Mouse (Mus musculus) naive thymus-derived CD4-positive, alpha-beta T cell, adult 2 months (primary cell): ENCODE data around the gene Klf11.
"Not testable (repeated sequence)": the region's sequence is repeated elsewhere in the genome, so short reads cannot be mapped to it uniquely, and the experiment has no call there.

Experiments
- DNase-seq: peaks from one replicate; pipeline ENCODE4 v3.0.0-alpha.2; 2011; ENCODE audit warnings: low read depth

The Klf11 gene

GRCm38 (mm10) chr12:24651063-24651557, at the start of gene Klf11:
Gene Klf11, plus strand, starts transcription at chr12:24651274.
- DNase-seq = peak; percentile 97

GRCm38 (mm10) chr12:24603266-24603665, 47.8 kb upstream of the Klf11 start:
- DNase-seq = peak; percentile 63

- no peak for DNase-seq
Measured at GRCm38 (mm10) chr12:24606166-24606565, 44.9 kb upstream of the Klf11 start.

GRCm38 (mm10) chr12:24612591-24612990, 38.5 kb upstream of the Klf11 start:
- no peak for DNase-seq

GRCm38 (mm10) chr12:24614452-24615075, 36.5 kb upstream of the Klf11 start:
- no peak for DNase-seq

GRCm38 (mm10) chr12:24615140-24615539, 35.9 kb upstream of the Klf11 start:
- no peak for DNase-seq

- DNase-seq = no peak
Measured at GRCm38 (mm10) chr12:24619436-24619835, 31.6 kb upstream of the Klf11 start.

- DNase-seq = no peak
Measured at GRCm38 (mm10) chr12:24623486-24624251, 27.4 kb upstream of the Klf11 start.

GRCm38 (mm10) chr12:24626401-24626800, 24.7 kb upstream of the Klf11 start:
- DNase-seq = no peak

GRCm38 (mm10) chr12:24627215-24627614, 23.9 kb upstream of the Klf11 start:
- no peak for DNase-seq

GRCm38 (mm10) chr12:24630220-24630619, 20.9 kb upstream of the Klf11 start:
- peak; percentile 47 for DNase-seq

GRCm38 (mm10) chr12:24632404-24632803, 18.7 kb upstream of the Klf11 start:
- DNase-seq = no peak

GRCm38 (mm10) chr12:24633753-24634191, 17.3 kb upstream of the Klf11 start:
- no peak for DNase-seq

- no peak for DNase-seq
Measured at GRCm38 (mm10) chr12:24634212-24634611, 16.9 kb upstream of the Klf11 start.

- DNase-seq = no peak
Measured at GRCm38 (mm10) chr12:24634648-24635047, 16.4 kb upstream of the Klf11 start.

GRCm38 (mm10) chr12:24638787-24639186, 12.3 kb upstream of the Klf11 start:
- not testable (repeated sequence) for DNase-seq

- no peak for DNase-seq
Measured at GRCm38 (mm10) chr12:24642370-24642802, 8.7 kb upstream of the Klf11 start.

- DNase-seq = no peak
Measured at GRCm38 (mm10) chr12:24644125-24644571, 6.9 kb upstream of the Klf11 start.

GRCm38 (mm10) chr12:24645901-24646300, 5.2 kb upstream of the Klf11 start:
- no peak for DNase-seq

GRCm38 (mm10) chr12:24648094-24648493, 3.0 kb upstream of the Klf11 start:
- DNase-seq = no peak

- DNase-seq = no peak
Measured at GRCm38 (mm10) chr12:24650415-24651062, 535 bp upstream of the Klf11 start.

GRCm38 (mm10) chr12:24651642-24652342, 718 bp downstream of the Klf11 start:
- peak; percentile 96 for DNase-seq
